Mouse (Mus musculus) myocyte (in vitro differentiated cells): ENCODE data around the gene Hmx1. TPM values are rescaled to one million over a fixed set of nuclear protein-coding genes. Genes with fewer than 3 reads are reported as not detected.

Source experiments
- H3K27me3 ChIP-seq: one replicate; pipeline ENCODE4 v1.6.1; 2011; ENCODE audit not compliant: control insufficient read depth, insufficient read depth, insufficient read length
- H3K36me3 ChIP-seq: one replicate; pipeline ENCODE4 v1.6.1; 2011; ENCODE audit not compliant: control insufficient read depth, insufficient read depth
- H3K4me2 ChIP-seq: one replicate; pipeline ENCODE4 v1.6.1; 2011; ENCODE audit warnings: low read depth, control low read depth
- H3K4me3 ChIP-seq: one replicate; pipeline ENCODE4 v1.5.1; 2011; ENCODE audit warnings: mild to moderate bottlenecking, control low read depth, moderate library complexity
- H3K79me2 ChIP-seq: one replicate; pipeline ENCODE4 v1.6.1; 2011; ENCODE audit not compliant: control insufficient read depth, insufficient read depth
- H3ac ChIP-seq: one replicate; pipeline ENCODE4 v1.6.1; 2011; ENCODE audit not compliant: control insufficient read depth, insufficient read length
- CEBPB ChIP-seq: IDR thresholded peaks from 2 replicates; pipeline ENCODE4 v1.6.1; 2011; ENCODE audit warnings: mild to moderate bottlenecking, moderate library complexity; ENCODE audit not compliant: poor library complexity, insufficient read depth, severe bottlenecking
- E2F4 ChIP-seq: IDR thresholded peaks from one replicate; pipeline ENCODE4 v1.6.1; 2011; ENCODE audit warnings: mild to moderate bottlenecking, control low read depth, moderate library complexity; ENCODE audit not compliant: insufficient read depth
- MAX ChIP-seq: IDR thresholded peaks from one replicate; pipeline ENCODE4 v1.6.1; 2011; ENCODE audit warnings: low read depth, mild to moderate bottlenecking, control low read depth
- MYOD1 ChIP-seq, 3 experiments: IDR thresholded peaks; one replicate each; pipeline ENCODE4 v1.6.1; 2011; ENCODE audit warnings: control low read depth in 2 of 3, low read depth in 2 of 3, mild to moderate bottlenecking in 2 of 3, moderate library complexity in 1 of 3; ENCODE audit not compliant: insufficient read length in 2 of 3, control insufficient read depth in 1 of 3
- MYOG ChIP-seq, 3 experiments: IDR thresholded peaks; one replicate each; pipeline ENCODE4 v1.6.1; 2011; ENCODE audit warnings: control low read depth in 2 of 3, low read depth in 2 of 3, mild to moderate bottlenecking in 2 of 3; ENCODE audit not compliant: insufficient read length in 2 of 3, control insufficient read depth in 1 of 3, insufficient read depth in 1 of 3
- POLR2A ChIP-seq: IDR thresholded peaks from one replicate; pipeline ENCODE4 v1.6.1; 2011; ENCODE audit warnings: low read depth, mild to moderate bottlenecking, control low read depth, moderate library complexity; ENCODE audit not compliant: insufficient read length
- POLR2AphosphoS2 ChIP-seq: IDR thresholded peaks from one replicate; pipeline ENCODE4 v1.6.1; 2011; ENCODE audit warnings: low read depth, control low read depth; ENCODE audit not compliant: insufficient read length
- REST ChIP-seq: IDR thresholded peaks from one replicate; pipeline ENCODE4 v1.6.1; 2011; ENCODE audit warnings: mild to moderate bottlenecking, control low read depth, moderate library complexity; ENCODE audit not compliant: insufficient read depth, insufficient read length
- SRF ChIP-seq: IDR thresholded peaks from one replicate; pipeline ENCODE4 v1.6.1; 2011; ENCODE audit warnings: low read depth; ENCODE audit not compliant: control insufficient read depth, insufficient read length
- TCF12 ChIP-seq: IDR thresholded peaks from one replicate; pipeline ENCODE4 v1.6.1; 2011; ENCODE audit warnings: mild to moderate bottlenecking, control low read depth; ENCODE audit not compliant: poor library complexity, insufficient read depth, severe bottlenecking
- TCF3 ChIP-seq: IDR thresholded peaks from one replicate; pipeline ENCODE4 v1.6.1; 2011; ENCODE audit warnings: low read depth, control low read depth; ENCODE audit not compliant: insufficient read length
- USF1 ChIP-seq: IDR thresholded peaks from one replicate; pipeline ENCODE4 v1.6.1; 2011; ENCODE audit warnings: low read depth, mild to moderate bottlenecking, control low read depth, moderate library complexity
- polyA plus RNA-seq: library from polyadenylated mRNA; unstranded; fragments of >200 nt; fragmentation: generic; extraction: Trizol; gene quantifications from one replicate; pipeline ENCODE4 v1.2.1, GENCODE M21; 2012; ENCODE audit warnings: missing spikeins

Gene Hmx1
- polyA plus RNA-seq, 1 experiment = not detected

DNA sequence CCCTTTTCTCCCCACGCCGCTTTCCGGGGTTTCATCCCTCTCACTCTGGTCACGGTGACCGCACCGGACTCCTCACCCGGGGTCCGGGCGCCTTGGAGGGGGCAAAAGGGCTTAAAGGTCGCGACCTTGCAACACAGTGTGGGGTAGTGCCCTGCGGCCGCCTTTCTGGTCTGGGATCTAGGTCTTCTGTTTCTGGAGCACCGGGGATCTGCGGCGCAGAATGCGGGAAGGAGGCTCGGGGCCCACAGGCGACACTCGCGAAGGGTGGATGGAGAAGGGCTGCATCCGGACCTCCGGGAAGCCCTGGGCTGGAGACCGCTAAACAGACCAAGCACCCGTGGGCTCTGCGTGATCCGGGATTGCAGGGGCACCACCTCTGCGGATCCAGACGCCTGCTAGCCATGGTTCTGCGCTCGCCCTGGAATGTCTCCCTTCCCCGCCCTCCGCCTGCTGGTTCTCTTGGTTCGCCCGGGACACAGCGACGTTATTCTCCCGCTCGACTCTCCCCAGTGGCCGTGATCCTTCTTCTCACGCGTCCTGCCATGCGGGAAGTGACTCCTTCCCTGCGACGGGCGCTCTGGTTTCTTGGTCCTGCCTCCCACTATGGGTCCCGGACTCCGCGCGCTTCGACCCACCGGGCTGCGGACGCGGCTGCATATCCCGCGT, 8.2 kb downstream of the Hmx1 start:
- H3K36me3 ChIP-seq = no peaks in the 10 kb centered on the region
- H3K4me2 ChIP-seq = no peak overlapping the region
- H3K27me3 ChIP-seq = peaks cover 83% of the 10 kb centered on the region
- no peaks in the 10 kb centered on the region for H3K79me2 ChIP-seq
- no peak overlapping the region for H3ac ChIP-seq
- H3K4me3 ChIP-seq = no peak overlapping the region
- TF ChIP-seq USF1 = no peak

DNA sequence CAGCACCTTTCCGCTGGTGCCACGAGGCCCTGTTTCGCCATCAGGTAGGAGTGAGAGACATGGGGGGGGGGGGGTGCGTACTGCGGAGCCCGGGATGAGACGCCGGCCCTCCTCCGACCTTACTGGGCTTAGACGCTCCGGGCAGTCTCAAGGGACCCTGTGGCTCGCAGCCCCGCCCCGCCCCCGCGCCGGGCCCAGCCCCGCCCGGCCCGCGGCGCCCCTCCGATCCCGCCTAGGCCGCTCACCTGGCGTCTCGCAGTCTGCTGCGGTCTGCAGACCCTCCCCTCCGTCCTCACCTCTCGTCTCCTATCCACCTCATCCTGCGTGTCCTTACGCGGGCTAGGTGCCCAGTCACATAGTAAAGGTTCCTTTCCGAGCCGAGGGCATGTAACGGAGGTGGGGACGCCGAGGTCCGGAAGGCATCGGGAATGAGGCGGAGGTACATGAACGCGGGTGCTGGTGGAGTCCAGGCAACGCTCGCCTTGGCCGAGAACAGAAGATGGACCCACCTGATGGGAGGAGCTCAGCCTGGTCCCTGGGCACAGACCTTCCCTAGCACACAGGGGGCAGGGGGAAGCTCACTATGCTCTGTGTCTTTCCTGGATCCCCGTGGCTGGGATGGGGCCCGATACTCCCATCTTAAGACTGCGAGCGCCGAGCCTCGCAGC, 8.9 kb downstream of the Hmx1 start:
- Histone ChIP-seq H3K79me2 (no peaks in the 10 kb centered on the region), H3K36me3 (no peaks in the 10 kb centered on the region), H3K27me3 (peaks cover 83% of the 10 kb centered on the region), H3K4me3 (no peak overlapping the region), H3ac (no peak overlapping the region), H3K4me2 (no peak overlapping the region)
- TF ChIP-seq POLR2AphosphoS2 (no peak), TCF12 (no peak)

DNA sequence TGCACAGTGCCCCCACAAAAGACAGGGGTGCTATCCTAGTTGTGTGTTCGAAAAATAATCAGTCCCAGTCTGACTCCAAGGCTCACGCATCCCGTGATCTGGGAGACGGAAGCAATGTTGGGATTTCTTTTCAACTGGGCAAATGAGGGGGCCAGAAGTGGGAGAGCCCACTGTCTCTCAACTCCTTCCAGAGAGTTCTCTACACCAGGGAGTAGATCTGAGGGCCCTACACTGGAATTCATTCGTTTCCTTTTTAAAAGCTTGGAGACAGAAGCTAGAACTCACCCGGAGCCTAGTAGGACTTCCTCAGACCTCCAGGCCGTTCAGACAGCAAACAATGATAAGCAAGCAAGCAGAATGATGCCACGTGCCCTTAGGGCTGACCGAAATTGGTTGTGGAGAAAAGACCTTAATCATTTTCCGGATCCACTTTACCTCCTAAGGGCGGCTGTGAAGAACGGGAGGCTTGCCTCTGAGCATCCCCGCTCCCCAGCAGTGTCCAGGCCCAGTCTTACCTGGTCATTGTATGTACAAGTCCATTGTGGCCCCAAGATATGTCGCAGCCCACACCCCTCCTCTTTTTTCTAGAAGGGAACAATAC, 9.5 kb downstream of the Hmx1 start:
- H3ac ChIP-seq = no peak overlapping the region
- H3K27me3 ChIP-seq = peaks cover 83% of the 10 kb centered on the region

DNA sequence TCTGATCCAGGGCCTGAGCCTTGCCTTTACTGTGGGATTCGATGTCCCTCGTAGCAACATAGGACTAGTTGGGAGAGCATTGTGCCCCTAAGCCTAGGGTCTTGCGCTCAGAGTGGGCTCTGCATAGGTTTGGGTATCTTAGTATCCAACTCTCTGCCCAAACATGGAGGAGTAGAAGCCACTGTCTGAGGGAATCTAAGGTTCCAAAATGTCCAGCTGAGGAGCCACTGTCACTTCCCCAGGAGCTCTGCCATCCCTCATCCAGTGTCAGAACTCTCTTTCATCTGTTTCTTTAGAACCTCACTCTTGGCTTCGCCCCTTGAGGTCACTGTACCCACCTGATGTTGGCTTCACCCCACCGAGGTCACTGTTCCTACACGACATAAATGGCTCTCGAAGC, 10.2 kb downstream of the Hmx1 start:
- H3K36me3 ChIP-seq = no peaks in the 10 kb centered on the region
- TF ChIP-seq USF1 (no peak), CEBPB (no peak), E2F4 (no peak), MYOD1 (IDR thresholded peaks at IDR 0.05; ENCODE audit: control insufficient read depth in 1 of 3, insufficient read length in 2 of 3, low read depth in 2 of 3) (no peak), MAX (no peak)
- no peak overlapping the region for H3K4me2 ChIP-seq
- peaks cover 83% of the 10 kb centered on the region for H3K27me3 ChIP-seq
- H3K79me2 ChIP-seq = no peaks in the 10 kb centered on the region
- no peak overlapping the region for H3ac ChIP-seq
- H3K4me3 ChIP-seq = no peak overlapping the region

More for the DNA sequence above, 9.5 kb downstream of the Hmx1 start:
- no peaks in the 10 kb centered on the region for H3K36me3 ChIP-seq
- H3K4me3 ChIP-seq = no peak overlapping the region
- TF ChIP-seq MYOD1 (IDR thresholded peaks at IDR 0.05; ENCODE audit: control insufficient read depth in 1 of 3, insufficient read length in 2 of 3, low read depth in 2 of 3) = no peak
- TF ChIP-seq MYOG (IDR thresholded peaks at IDR 0.05; ENCODE audit: control insufficient read depth in 1 of 3, insufficient read depth in 1 of 3, insufficient read length in 2 of 3, low read depth in 2 of 3) = no peak
- no peak for TF ChIP-seq MAX
- TF ChIP-seq TCF3 = no peak
- TF ChIP-seq TCF12 = no peak
- TF ChIP-seq REST = no peak
- H3K79me2 ChIP-seq = no peaks in the 10 kb centered on the region
- H3K4me2 ChIP-seq = no peak overlapping the region

DNA sequence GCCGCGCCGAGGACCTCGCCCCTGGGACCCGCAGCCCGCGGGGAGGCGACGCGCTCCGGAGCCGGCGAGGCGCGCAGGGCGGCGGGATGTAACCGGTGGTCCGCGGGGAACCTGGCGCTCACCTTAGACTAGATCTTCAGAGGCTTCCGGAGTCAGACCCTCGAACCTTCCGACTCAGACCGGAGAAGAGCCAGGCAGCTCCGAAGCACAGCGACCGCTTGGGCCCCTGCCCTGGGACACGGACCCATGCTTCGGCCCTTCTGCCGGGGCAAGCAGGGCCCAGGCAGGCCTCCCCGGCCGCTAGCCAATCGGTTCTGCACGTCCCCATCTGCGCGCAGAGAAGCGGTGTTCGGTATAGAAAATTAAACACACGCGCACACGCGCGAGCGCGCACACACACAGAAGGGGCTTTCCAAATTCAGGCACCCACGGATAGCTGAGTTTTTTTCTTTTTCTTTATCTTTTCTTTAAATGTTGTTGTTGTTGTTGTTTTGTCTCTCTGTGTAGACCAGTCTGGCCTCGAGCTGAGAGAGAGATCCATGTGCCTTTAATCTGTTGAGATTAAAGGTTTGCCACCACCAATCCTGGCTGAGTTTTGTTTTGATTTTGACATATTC, 10.9 kb downstream of the Hmx1 start:
- Histone ChIP-seq H3K4me2 (no peak overlapping the region), H3ac (no peak overlapping the region), H3K79me2 (no peaks in the 10 kb centered on the region), H3K27me3 (peaks cover 83% of the 10 kb centered on the region), H3K36me3 (no peaks in the 10 kb centered on the region), H3K4me3 (no peak overlapping the region)
- TF ChIP-seq POLR2A = no peak
- no peak for TF ChIP-seq REST
- no peak for TF ChIP-seq MAX

DNA sequence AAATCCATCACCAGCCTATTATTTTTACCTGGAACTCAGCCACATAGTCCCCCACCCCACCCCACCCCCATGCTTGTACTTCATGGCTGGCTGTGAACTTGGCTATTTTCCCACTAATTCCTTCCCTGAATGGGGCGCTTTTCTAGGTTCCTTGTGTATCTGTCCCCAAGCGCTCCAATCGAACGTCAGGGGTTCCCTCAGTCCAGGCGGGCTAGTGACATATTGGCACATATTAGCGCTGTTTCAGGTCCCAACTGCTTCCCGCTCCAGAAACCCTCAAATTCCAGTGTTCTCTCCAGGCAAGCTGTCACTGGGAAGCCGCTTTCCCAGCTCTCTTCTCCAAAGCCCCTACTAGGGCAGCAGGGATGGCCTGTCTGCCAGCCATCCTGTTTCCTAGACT, 12.3 kb downstream of the Hmx1 start:
- H3K27me3 ChIP-seq = peaks cover 83% of the 10 kb centered on the region
- H3K4me3 ChIP-seq = no peak overlapping the region
- no peaks in the 10 kb centered on the region for H3K79me2 ChIP-seq
- no peak overlapping the region for H3K4me2 ChIP-seq
- TF ChIP-seq MYOD1 (IDR thresholded peaks at IDR 0.05; ENCODE audit: control insufficient read depth in 1 of 3, insufficient read length in 2 of 3, low read depth in 2 of 3) (no peak), POLR2AphosphoS2 (no peak), TCF3 (no peak), MAX (no peak), POLR2A (no peak), E2F4 (no peak), TCF12 (no peak), MYOG (IDR thresholded peaks at IDR 0.05; ENCODE audit: control insufficient read depth in 1 of 3, insufficient read depth in 1 of 3, insufficient read length in 2 of 3, low read depth in 2 of 3) (no peak), USF1 (no peak), REST (no peak), SRF (no peak), CEBPB (no peak)
- H3ac ChIP-seq = no peak overlapping the region
- no peaks in the 10 kb centered on the region for H3K36me3 ChIP-seq
